Mouse (Mus musculus): Measurements from ENCODE around the gene Adcy5.

DNA sequence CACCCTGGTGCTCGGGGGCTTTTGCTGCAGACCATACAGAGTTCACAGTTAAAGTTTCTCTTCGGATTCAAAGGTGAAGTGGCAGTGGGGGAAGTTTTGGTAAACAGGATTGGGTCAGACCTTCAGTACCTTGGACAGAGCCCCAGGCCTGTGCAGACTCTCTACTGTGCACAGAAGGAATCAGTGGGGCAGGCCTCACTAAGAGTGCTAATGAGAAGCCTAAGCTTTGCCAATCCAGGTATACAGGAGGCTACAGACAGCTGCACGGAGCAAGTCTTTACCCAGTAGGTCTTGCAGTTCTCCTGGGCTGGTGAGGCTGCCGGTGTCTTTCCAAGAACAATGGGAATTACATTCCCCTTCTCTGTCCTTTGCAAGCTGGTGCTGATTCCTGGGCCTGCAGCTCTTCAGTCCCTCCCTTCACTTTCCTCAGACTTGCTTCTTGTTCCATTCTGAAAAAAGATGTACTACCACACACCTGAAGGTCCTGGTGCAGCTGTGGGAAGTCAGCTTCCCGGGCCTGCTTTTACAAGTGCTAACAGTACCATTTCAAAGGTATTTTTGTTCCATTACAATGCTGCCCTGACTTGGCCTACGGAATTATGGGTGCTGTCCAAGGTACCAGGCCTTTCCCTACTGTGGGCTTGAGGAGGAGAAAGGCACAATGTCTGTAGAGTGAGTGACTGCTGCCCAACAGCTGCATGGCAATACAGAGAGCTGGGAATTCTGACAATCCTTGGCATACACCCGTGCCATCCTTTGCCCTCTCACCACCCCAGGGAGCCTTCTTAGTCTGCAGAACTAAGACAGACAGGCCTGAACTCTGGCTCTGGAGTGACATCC is 148.0 kb downstream of the Adcy5 start:
- TF ChIP-seq CTCF (IDR thresholded peaks at IDR 0.05; ENCODE audit: low read depth, low read length) (no peak), GATA1 (IDR thresholded peaks at IDR 0.05; ENCODE audit: borderline replicate concordance, low read length) (no peak), TAL1 (conservative IDR thresholded peaks at IDR 0.05; ENCODE audit: low read depth, low read length) (no peak), POLR2AphosphoS5 (IDR thresholded peaks at IDR 0.05; ENCODE audit: insufficient replicate concordance, low read depth, low read length) (no peak)
